Comparison of ENCODE assay signal across 9 mouse cellular contexts in genomic region chr14:32472996-32473395, GRCm38 (mm10). TPM values are rescaled to one million over a fixed set of nuclear protein-coding genes. Genes with fewer than 3 reads are reported as not detected.
DNase-seq lines count a peak whose midpoint lies in the region; ATAC-seq and TF ChIP-seq lines count a peak whose summit lies in the region.
"Had no signal": no experiment of that assay in that cellular context is flagged by ENCODE, and none has a peak within 500 bp of the region (broad histone marks: within the 10 kb centered on the region; RNA-seq: fewer than 3 reads in every experiment).

No protein-coding gene starts in this region.

- no peaks in the 10 kb centered on the region for H3K36me3 ChIP-seq in forebrain, embryonic 16.5 days (ENCODE audit: control insufficient read depth, insufficient read depth)
- no peaks in the 10 kb centered on the region for H3K36me3 ChIP-seq in liver, postnatal 0 days (replicated peaks; ENCODE audit: insufficient read depth, low read length)

- 14% methylated on average over 4 of the region's 4 CpGs for WGBS in forebrain, embryonic 16.5 days
- WGBS in liver, postnatal 0 days (ENCODE audit: insufficient replicate concordance): 14% methylated on average over 4 of the region's 4 CpGs

- ATAC-seq in forebrain, embryonic 16.5 days: peak; percentile 79
- no peak for ATAC-seq in liver, postnatal 0 days

- no peak overlapping the region for H3K4me2 ChIP-seq in forebrain, embryonic 16.5 days (ENCODE audit: low read length)
- no peak overlapping the region for H3K4me2 ChIP-seq in liver, postnatal 0 days (ENCODE audit: low read depth, low read length)

- H3K27ac ChIP-seq in forebrain, embryonic 16.5 days (ENCODE audit: low read length): no peak overlapping the region
- H3K27ac ChIP-seq in liver, postnatal 0 days (ENCODE audit: low read depth): no peak overlapping the region

- H3K9ac ChIP-seq in forebrain, embryonic 16.5 days (replicated peaks; ENCODE audit: low read depth, low read length): no peak overlapping the region
- no peak overlapping the region for H3K9ac ChIP-seq in liver, postnatal 0 days (replicated peaks)

- TF ChIP-seq CTCF in liver, postnatal 0 days (IDR thresholded peaks at IDR 0.05; ENCODE audit: low read depth): peak; percentile 70

- 0 out of 2 replicates have a peak, but pooled peaks cover 5% of the 10 kb centered on the region for H3K27me3 ChIP-seq in forebrain, embryonic 16.5 days (replicated peaks; ENCODE audit: control insufficient read depth, insufficient read depth, low read length)
- 0 out of 2 replicates have a peak, but pooled peaks cover 3% of the 10 kb centered on the region for H3K27me3 ChIP-seq in liver, postnatal 0 days (ENCODE audit: insufficient read depth, low read length)

- TF ChIP-seq EP300 in liver, postnatal 0 days (IDR thresholded peaks at IDR 0.05; ENCODE audit: low read depth): no peak

- no peaks in the 10 kb centered on the region for H3K4me1 ChIP-seq in forebrain, embryonic 16.5 days (replicated peaks; ENCODE audit: control insufficient read depth, insufficient read depth, low read length)
- H3K4me1 ChIP-seq in liver, postnatal 0 days (ENCODE audit: insufficient read depth): 0 out of 2 replicates have a peak, but pooled peaks cover 2% of the 10 kb centered on the region

- peak; percentile 23 to 34 for DNase-seq in urinary bladder, postnatal 36 days (ENCODE audit: low spot score in 2 of 2)
- no peak for DNase-seq in urinary bladder, adult 2 months (ENCODE audit: low spot score)
- DNase-seq in cerebellum, adult 11 months: peak; percentile 51
- peak; percentile 75 for DNase-seq in kidney, postnatal 10 days
- DNase-seq in liver, postnatal 0 days: peak; percentile 51
- peak; percentile 56 for DNase-seq in retina, postnatal 7 days (ENCODE audit: low read depth, low spot score)
- DNase-seq in spleen, postnatal 14 days (ENCODE audit: low spot score in 2 of 2): no peak

- no peaks in the 10 kb centered on the region for H3K9me3 ChIP-seq in forebrain, embryonic 16.5 days (ENCODE audit: control insufficient read depth, low read length)
- H3K9me3 ChIP-seq in liver, postnatal 0 days (ENCODE audit: low read length): no peaks in the 10 kb centered on the region

- no peak overlapping the region for H3K4me3 ChIP-seq in forebrain, embryonic 16.5 days (replicated peaks; ENCODE audit: low read length)
- no peak overlapping the region for H3K4me3 ChIP-seq in liver, postnatal 0 days (ENCODE audit: low read depth, low read length)

RNA-seq across cellular contexts. Expression of gene Chat, which starts 7.2 kb away (rescaled TPM):
- 0.07 and 0.08 TPM in 2 replicates for polyA plus RNA-seq in urinary bladder, adult 2 months (2012; rRNA removed)
- 0.09 and 0.77 TPM in 2 replicates for polyA plus RNA-seq in forebrain, embryonic 16.5 days (2015; fragmentation: Nextera tagmentation; extraction: Ambion mirVana)
- not detected in 2 replicates for polyA plus RNA-seq in liver, postnatal 0 days (2015; fragmentation: Nextera tagmentation; extraction: Ambion mirVana)
- polyA plus RNA-seq: gonadal fat pad, adult 2 months had no signal

RNA-seq across cellular contexts. Expression of gene Slc18a3, which starts 8.3 kb away (rescaled TPM):
- 0.14 and 0.29 TPM in 2 replicates for polyA plus RNA-seq in urinary bladder, adult 2 months (2012; rRNA removed)
- polyA plus RNA-seq in forebrain, embryonic 16.5 days (2015; fragmentation: Nextera tagmentation; extraction: Ambion mirVana): 1.6 and 2.6 TPM in 2 replicates
- polyA plus RNA-seq in liver, postnatal 0 days (2015; fragmentation: Nextera tagmentation; extraction: Ambion mirVana): not detected in 2 replicates
- polyA plus RNA-seq: gonadal fat pad, adult 2 months had no signal

RNA-seq across cellular contexts. Expression of gene Ercc6, which starts 40.3 kb away (rescaled TPM):
- polyA plus RNA-seq in urinary bladder, adult 2 months (2012; rRNA removed): 7.1 and 7.2 TPM in 2 replicates
- polyA plus RNA-seq in forebrain, embryonic 16.5 days (2015; fragmentation: Nextera tagmentation; extraction: Ambion mirVana): 31.8 and 36.9 TPM in 2 replicates
- polyA plus RNA-seq in liver, postnatal 0 days (2015; fragmentation: Nextera tagmentation; extraction: Ambion mirVana): 5.3 and 5.4 TPM in 2 replicates

Comparison
In these comparisons a context has a peak if more than half of its experiments do, and no peak if none do; other contexts are left out.
1. DNase-seq: peak in urinary bladder, postnatal 36 days (2 of 2), cerebellum, adult 11 months (single experiment), kidney, postnatal 10 days (single experiment), liver, postnatal 0 days (single experiment) and retina, postnatal 7 days (single experiment); none in urinary bladder, adult 2 months (single experiment) and spleen, postnatal 14 days (0 of 2).